Mouse (Mus musculus): Measurements from ENCODE around the gene Cyp2d9. TPM values are rescaled to one million over a fixed set of nuclear protein-coding genes. Genes with fewer than 3 reads are reported as not detected.
"Not testable (repeated sequence)": the region's sequence is repeated elsewhere in the genome, so short reads cannot be mapped to it uniquely, and the experiment has no call there.

Gene Cyp2d9
- total RNA-seq, 2 experiments from 2014 or later, result not detected

GRCm38 (mm10) chr15:82445196-82445595 lies 12.0 kb downstream of the Cyp2d9 start:
- DNase-seq (ENCODE audit: low spot score in 2 of 2), result no peak

- not testable (repeated sequence) for DNase-seq (ENCODE audit: low spot score in 2 of 2)
Observed at GRCm38 (mm10) chr15:82450045-82450444, 16.8 kb downstream of the Cyp2d9 start.

- not testable (repeated sequence) for DNase-seq (ENCODE audit: low spot score in 2 of 2)
Observed at GRCm38 (mm10) chr15:82452133-82452532, 18.9 kb downstream of the Cyp2d9 start.

- not testable (repeated sequence) for DNase-seq (ENCODE audit: low spot score in 2 of 2)
Observed at GRCm38 (mm10) chr15:82453501-82453900, 20.3 kb downstream of the Cyp2d9 start.

- DNase-seq (ENCODE audit: low spot score in 2 of 2), result not testable (repeated sequence)
Observed at GRCm38 (mm10) chr15:82456086-82456790, 23.0 kb downstream of the Cyp2d9 start.

- DNase-seq (ENCODE audit: low spot score in 2 of 2), result no peak
Observed at GRCm38 (mm10) chr15:82457064-82458021, 24.1 kb downstream of the Cyp2d9 start.

- not testable (repeated sequence) for DNase-seq (ENCODE audit: low spot score in 2 of 2)
Observed at GRCm38 (mm10) chr15:82459266-82459665, 26.0 kb downstream of the Cyp2d9 start.

- no peak for DNase-seq (ENCODE audit: low spot score in 2 of 2)
Observed at GRCm38 (mm10) chr15:82464701-82465100, 31.5 kb downstream of the Cyp2d9 start.

- DNase-seq (ENCODE audit: low spot score in 2 of 2), result not testable (repeated sequence)
Observed at GRCm38 (mm10) chr15:82494273-82494672, 61.0 kb downstream of the Cyp2d9 start.

Small RNA genes within 50 kb of the gene (microRNA-seq; reads per million reads assigned to microRNA genes)
- gene Gm25990, result 0 reads per million in 2 experiments
- 0 reads per million in 2 experiments for gene Gm27331
- 0 reads per million in 2 experiments for gene Gm27622
- 0 reads per million in 2 experiments for gene Gm27825
- 0 reads per million in 2 experiments for gene Mir7684

Other genes starting within 250 kb of the Cyp2d9 start
- 1 to 10 TPM; 2.5 to 3.1 TPM for gene Shisa8, start 220.6 kb upstream of the Cyp2d9 start, total RNA-seq (2021)
- gene Tnfrsf13c, start 209.1 kb upstream of the Cyp2d9 start, total RNA-seq (2021), result under 1 TPM; 0.36 to 0.41 TPM
- 1 to 10 TPM; 5.1 to 5.3 TPM for gene Cenpm, start 188.7 kb upstream of the Cyp2d9 start, total RNA-seq (2021)
- 10 to 100 TPM; 89.4 to 94.8 TPM for gene 1500009C09Rik, start 181.0 kb upstream of the Cyp2d9 start, total RNA-seq (2021)
- 100 to 1,000 TPM; 583 to 613 TPM for gene Sept3, start 158.5 kb upstream of the Cyp2d9 start, total RNA-seq (2021)
- gene Wbp2nl, start 134.5 kb upstream of the Cyp2d9 start, total RNA-seq (2021), result not detected
- 10 to 100 TPM; 38.2 to 39.3 TPM for gene Naga, start 94.5 kb upstream of the Cyp2d9 start, total RNA-seq (2021)
- gene Pheta2, start 94.5 kb upstream of the Cyp2d9 start, total RNA-seq (2021), result under 1 TPM; 0.39 to 0.45 TPM
- 100 to 1,000 TPM; 147 to 152 TPM for gene Smdt1, start 94.5 kb upstream of the Cyp2d9 start, total RNA-seq (2021)
- gene Ndufa6, start 79.1 kb upstream of the Cyp2d9 start, total RNA-seq (2021), result 100 to 1,000 TPM; 203 to 221 TPM
- 10 to 100 TPM; 33.5 to 33.9 TPM for gene Cyp2d22, start 53.2 kb upstream of the Cyp2d9 start, total RNA-seq (2021)
- gene Cyp2d11, start 39.4 kb upstream of the Cyp2d9 start, total RNA-seq (2021), result not detected
- gene Cyp2d10, start 26.2 kb upstream of the Cyp2d9 start, total RNA-seq (2021), result not detected
- not detected for gene Cyp2d12, start 121.6 kb downstream of the Cyp2d9 start, total RNA-seq (2021)
- not detected for gene Cyp2d34, start 187.5 kb downstream of the Cyp2d9 start, total RNA-seq (2021)

Data from layer of hippocampus, postnatal 14 days (tissue).